Mouse (Mus musculus) CD4-positive, CD25-positive, alpha-beta regulatory T cell, adult 4 months (primary cell): ENCODE measurements around the gene Cyp4b1. TPM values are rescaled to one million over a fixed set of nuclear protein-coding genes. Genes with fewer than 3 reads are reported as not detected.
"Not testable (repeated sequence)": the region's sequence is repeated elsewhere in the genome, so short reads cannot be mapped to it uniquely, and the experiment has no call there.

Experiments
- ATAC-seq: one replicate; pipeline ENCODE4 v1.8.0; 2017
- polyA plus RNA-seq, 2 experiments: library from polyadenylated mRNA; unstranded; fragments of 100-300 nt; shearing (Covaris generic); gene quantifications; one replicate each; pipeline ENCODE4 v1.2.1; 2017

Cyp4b1 gene
- not detected for polyA plus RNA-seq

- ATAC-seq, result no peak
These were observed at the start of gene Cyp4b1 for GRCm38 (mm10) chr4:115647580-115647979. Gene Cyp4b1, minus strand, starts transcription at chr4:115647723.

- ATAC-seq, result no peak
These were observed 38.8 kb upstream of the Cyp4b1 start for GRCm38 (mm10) chr4:115686299-115686698.

GRCm38 (mm10) chr4:115659190-115659589 lies 11.7 kb upstream of the Cyp4b1 start:
- ATAC-seq, result no peak

GRCm38 (mm10) chr4:115657867-115658249 lies 10.3 kb upstream of the Cyp4b1 start:
- ATAC-seq, result no peak

- no peak for ATAC-seq
These were observed 9.8 kb upstream of the Cyp4b1 start for GRCm38 (mm10) chr4:115657104-115657866.

GRCm38 (mm10) chr4:115656535-115656922 lies 9.0 kb upstream of the Cyp4b1 start:
- not testable (repeated sequence) for ATAC-seq

- ATAC-seq, result not testable (repeated sequence)
These were observed 8.5 kb upstream of the Cyp4b1 start for GRCm38 (mm10) chr4:115655841-115656534.

- no peak for ATAC-seq
These were observed 3.3 kb upstream of the Cyp4b1 start for GRCm38 (mm10) chr4:115650866-115651265.

- ATAC-seq, result no peak
These were observed 1.8 kb upstream of the Cyp4b1 start for GRCm38 (mm10) chr4:115649344-115649743.

GRCm38 (mm10) chr4:115648752-115649151 lies 1.2 kb upstream of the Cyp4b1 start:
- ATAC-seq, result no peak

- ATAC-seq, result no peak
These were observed 2.2 kb downstream of the Cyp4b1 start for GRCm38 (mm10) chr4:115645371-115645770.

- no peak for ATAC-seq
These were observed 4.4 kb downstream of the Cyp4b1 start for GRCm38 (mm10) chr4:115642967-115643754.

GRCm38 (mm10) chr4:115625560-115625959 lies 22.0 kb downstream of the Cyp4b1 start:
- not testable (repeated sequence) for ATAC-seq

- peak; percentile 45 for ATAC-seq
These were observed 33.5 kb downstream of the Cyp4b1 start for GRCm38 (mm10) chr4:115614005-115614404.

GRCm38 (mm10) chr4:115600611-115601010 lies 46.9 kb downstream of the Cyp4b1 start, which contains the start of gene Cyp4a32:
Gene Cyp4a32, plus strand, starts transcription at chr4:115600969.
- ATAC-seq, result not testable (repeated sequence)

- ATAC-seq, result no peak
These were observed 50.6 kb downstream of the Cyp4b1 start for GRCm38 (mm10) chr4:115596824-115597336.

- ATAC-seq, result no peak
These were observed 51.2 kb downstream of the Cyp4b1 start for GRCm38 (mm10) chr4:115596357-115596756.

GRCm38 (mm10) chr4:115583036-115583435 lies 64.5 kb downstream of the Cyp4b1 start:
- no peak for ATAC-seq

- ATAC-seq, result no peak
These were observed 71.7 kb downstream of the Cyp4b1 start for GRCm38 (mm10) chr4:115575776-115576175.

- ATAC-seq, result no peak
These were observed 72.3 kb downstream of the Cyp4b1 start for GRCm38 (mm10) chr4:115575255-115575654.
